Mouse (Mus musculus): ENCODE data around the gene Rab44.
"Not testable (repeated sequence)": the region's sequence is repeated elsewhere in the genome, so short reads cannot be mapped to it uniquely, and the experiment has no call there.

The Rab44 gene

DNA sequence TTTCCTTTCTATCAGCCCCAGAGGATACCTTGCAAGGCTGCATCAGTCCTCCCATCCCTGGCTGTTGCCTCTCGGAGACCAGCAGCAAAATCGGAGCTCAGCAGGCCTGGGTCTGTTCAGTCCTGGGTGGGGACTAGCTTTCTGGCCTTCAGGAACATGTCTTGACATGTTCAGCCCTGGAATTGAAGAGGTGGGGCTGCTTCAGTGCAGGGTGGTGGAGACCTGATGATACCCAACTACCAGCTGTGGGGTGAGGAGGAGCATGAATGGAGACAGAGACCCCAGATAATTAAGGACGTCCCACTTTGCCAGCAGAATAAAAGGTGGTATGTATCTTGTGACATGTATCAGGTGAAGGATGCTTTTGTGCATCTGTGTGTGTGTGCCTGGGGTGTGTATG lies 23.2 kb upstream of the Rab44 start, which contains the start of gene Cdkn1a:
Gene Cdkn1a, plus strand, starts transcription at position 201 of the 400 bp plus-strand sequence.
- no peak for DNase-seq (ENCODE audit: extremely low spot score, low read depth, low spot score)

DNA sequence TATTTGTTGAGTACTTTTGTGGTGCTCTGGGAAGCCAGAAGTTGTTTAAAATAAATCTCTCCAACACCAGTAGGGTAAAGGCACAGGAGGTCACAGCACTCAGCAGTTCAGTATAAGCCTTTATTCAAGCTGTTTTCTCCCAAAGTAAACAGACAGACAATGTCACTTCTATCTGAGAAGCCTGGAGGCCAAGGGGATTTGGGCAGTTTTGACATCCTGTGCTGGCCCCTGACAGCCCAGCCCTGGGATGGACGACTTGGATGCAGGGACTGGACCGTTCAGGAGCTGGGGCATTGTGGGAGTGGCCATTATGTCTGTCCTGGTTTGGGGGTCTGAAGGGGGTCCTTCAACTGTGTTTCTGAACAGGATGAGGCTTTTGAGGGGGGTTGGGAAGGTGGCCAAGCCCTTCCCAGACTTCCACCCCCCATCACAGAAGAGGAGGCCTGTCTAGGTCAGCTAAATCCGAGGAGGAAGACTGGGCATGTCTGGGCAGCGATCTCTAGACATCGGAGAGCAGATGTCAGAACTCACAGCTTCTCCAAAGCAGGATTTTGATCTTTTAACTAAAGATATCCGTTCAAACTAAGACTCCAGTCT lies 22.5 kb upstream of the Rab44 start:
- DNase-seq (ENCODE audit: extremely low spot score, low read depth, low spot score), result no peak

DNA sequence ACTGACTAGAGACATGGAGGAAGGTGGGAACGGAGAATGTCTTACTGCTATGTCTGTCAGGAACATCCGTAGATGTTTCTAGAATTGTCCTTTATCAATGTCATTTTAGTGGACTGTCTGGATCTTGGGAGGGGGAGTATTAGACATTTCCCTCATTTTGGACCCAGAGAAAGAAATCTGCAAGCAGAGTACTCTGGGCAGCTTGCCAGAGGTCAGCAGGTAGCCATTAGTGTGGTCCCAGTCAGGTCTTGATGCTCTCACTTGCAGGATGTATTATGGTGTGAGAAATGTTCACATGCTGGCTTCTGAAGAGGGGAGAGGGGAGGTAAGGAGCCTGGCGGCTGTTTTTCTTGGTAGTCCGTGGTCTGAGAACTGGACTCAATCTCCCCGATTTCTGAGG lies 21.4 kb upstream of the Rab44 start:
- no peak for DNase-seq (ENCODE audit: extremely low spot score, low read depth, low spot score)

DNA sequence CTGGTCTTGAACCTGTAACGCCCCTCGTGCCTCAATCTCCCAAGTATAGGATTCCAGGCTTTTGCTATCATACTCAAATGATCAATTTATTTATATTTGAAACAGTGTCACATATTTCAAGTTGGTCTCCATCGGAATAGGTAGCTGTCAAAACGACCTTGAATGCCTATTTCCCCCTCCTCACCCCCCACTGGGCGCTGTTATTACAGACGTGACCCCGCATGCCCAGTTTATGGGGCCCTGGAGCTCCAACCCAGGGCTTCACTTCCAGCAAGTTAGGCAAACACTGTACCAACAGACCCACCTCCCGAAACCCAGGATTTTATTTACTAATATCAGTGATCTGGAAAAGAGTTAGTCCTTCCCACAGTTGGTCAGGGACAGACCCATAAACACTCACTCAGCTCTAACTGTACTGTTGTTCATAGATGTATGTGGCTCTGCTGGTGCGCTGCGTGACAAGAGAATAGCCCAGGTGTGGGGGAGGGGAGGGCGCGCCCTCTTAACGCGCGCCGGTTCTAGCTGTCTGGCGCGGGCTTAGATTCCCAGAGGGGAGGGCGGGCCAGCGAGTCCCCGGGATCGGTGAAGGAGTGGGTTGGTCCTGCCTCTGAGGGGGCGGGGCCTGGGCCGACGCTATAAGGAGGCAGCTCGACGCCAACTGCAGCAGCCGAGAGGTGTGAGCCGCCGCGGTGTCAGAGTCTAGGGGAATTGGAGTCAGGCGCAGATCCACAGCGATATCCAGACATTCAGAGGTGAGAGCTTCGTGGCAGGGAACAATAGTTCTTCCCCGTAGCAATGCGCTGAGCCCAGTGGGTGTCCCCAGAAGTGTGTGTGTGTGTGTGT lies 20.6 kb upstream of the Rab44 start:
- no peak for DNase-seq (ENCODE audit: extremely low spot score, low read depth, low spot score)

DNA sequence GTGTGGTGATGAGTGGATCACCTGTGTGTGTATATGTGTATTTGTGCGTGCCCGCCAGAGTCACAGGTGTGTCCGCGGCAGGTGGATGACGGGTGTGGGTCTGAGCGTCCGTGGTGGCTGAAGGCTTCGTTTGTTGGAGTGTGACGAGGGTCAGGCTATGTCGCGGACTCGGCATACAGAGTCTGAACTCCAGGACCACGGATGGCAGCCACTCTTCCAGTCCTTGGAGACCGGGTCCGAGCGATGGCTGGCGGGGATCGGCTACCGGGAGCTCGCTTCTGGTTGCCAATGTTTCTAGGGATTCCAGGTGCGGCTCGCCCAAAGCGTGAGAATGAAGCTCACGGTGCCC lies 20.0 kb upstream of the Rab44 start:
- no peak for DNase-seq (ENCODE audit: extremely low spot score, low read depth, low spot score)

DNA sequence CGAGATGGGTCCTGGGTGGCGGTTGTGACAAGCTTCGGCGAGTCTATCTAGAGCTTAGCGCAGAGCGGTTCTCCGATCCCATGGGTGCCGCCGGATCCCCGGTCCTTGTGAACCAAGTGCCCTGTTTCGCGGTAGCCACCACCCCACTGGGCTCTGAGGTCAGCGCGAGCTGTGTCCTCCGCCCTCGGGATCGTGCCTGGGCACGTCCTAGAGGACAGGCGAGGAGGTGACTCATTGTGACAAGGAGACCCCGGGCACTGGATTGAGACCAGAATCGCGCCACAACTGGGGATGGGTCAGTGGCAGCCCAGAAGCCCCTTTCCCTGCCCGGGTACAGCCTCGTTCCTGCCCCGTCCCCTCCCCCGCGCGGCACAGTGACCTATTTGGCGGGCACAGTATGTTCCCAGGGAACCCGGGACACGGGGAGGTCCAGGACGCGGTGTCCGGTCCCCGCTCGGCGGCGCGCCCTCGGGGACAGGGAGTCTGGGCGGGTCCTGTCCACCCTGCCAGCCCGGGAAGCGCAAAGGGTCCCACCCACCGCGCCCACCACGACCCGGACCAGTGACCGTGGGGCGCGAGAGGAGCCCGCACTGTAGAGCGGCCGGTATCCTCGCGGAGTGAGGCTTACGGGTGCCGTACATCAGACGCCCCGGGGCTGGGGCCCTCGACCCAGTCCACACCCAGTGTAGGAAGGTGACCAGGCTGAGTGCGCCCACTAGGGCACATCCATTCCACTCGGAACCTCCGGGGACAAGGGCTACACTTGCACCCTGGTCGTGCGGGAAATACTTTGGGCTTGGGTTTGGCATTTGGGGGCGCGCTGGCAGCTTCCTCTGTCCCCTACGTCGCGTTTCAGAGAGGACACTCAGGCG lies 19.4 kb upstream of the Rab44 start:
- DNase-seq (ENCODE audit: extremely low spot score, low read depth, low spot score), result no peak

DNA sequence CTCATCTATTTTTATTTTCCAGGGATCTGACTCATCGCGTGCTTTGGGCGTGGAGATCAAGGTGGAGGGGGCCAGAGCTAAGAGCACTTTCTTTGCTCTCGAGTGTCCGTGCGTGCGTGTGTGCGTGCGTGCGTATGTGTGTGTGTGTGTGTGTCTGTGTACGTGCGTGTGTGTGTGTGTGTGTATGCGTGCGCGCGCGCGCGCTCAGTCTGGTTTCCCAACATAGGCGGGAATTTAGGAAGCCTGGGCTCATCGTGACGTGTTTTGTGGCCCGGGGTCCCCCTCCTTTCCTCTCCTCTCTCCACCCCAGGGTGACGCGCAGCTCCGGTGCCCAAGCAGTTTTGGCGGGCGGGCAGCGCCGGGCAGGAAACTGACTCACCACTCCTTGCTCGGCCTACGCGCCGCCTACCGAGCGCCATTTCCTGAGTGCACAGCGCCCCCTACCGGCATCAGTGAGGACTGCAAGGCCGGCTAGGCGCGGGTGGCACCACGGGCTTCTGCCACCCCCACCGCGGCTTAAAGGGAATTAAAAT lies 18.7 kb upstream of the Rab44 start:
- DNase-seq (ENCODE audit: extremely low spot score, low read depth, low spot score), result no peak

DNA sequence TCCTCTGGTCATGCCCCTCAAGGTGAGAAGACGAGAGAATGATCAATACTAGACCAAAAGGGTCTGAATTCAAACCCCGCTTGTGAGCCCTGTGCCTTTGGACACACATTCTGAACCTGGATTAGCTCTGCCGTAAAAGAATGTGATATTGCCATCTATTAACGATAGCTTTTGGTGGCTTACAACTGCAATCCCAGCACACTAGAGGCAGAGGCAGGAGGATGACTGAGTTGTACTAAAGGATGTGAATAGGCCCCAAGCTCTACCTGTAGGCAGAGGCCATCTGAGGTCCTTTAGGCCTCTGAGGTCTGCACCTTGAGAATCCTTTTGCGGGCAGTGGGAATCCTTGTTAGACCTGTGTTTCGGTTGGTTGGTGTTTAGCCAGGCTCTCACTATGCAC lies 17.7 kb upstream of the Rab44 start:
- DNase-seq (ENCODE audit: extremely low spot score, low read depth, low spot score), result no peak

DNA sequence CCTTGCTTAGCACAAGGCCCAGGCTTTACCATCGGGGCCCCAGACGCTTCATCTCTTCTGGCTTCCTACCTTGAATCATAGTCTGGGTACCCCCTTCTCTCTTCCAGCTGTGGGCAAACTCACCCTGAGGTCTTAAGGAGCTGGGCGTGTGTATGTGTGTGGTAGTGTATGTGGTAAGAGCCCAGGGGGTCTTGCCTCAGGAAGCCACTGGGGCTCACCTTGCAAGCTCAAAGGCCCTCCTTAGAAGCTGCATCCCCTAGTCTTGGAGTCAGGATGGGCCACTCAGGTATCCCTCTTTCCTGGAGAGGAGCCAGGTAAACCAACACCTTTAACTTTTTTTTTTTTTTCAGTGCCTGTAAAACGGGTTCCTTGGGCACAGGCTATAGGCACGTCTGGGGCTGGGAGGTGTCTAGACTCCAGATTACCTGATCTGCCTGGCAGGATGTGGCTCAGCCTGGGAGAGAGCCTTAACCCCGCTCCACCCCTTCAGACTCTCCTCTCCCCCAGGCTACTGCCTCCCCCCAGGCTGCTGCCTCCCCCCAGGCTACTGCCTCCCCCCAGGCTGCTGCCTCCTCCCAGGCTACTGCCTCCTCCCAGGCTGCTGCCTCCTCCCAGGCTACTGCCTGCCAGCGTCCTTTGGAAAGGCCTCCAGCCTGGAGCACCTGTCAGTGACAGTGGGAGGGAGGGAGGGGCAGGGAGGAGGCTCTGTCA lies 16.9 kb upstream of the Rab44 start:
- no peak for DNase-seq (ENCODE audit: extremely low spot score, low read depth, low spot score)

DNA sequence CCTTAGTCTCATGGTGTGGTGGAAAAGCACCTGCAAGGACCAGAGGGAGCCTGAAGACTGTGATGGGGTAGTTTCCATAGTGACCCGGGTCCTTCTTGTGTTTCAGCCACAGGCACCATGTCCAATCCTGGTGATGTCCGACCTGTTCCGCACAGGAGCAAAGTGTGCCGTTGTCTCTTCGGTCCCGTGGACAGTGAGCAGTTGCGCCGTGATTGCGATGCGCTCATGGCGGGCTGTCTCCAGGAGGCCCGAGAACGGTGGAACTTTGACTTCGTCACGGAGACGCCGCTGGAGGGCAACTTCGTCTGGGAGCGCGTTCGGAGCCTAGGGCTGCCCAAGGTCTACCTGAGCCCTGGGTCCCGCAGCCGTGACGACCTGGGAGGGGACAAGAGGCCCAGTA lies 15.7 kb upstream of the Rab44 start:
- no peak for DNase-seq (ENCODE audit: extremely low spot score, low read depth, low spot score)

DNA sequence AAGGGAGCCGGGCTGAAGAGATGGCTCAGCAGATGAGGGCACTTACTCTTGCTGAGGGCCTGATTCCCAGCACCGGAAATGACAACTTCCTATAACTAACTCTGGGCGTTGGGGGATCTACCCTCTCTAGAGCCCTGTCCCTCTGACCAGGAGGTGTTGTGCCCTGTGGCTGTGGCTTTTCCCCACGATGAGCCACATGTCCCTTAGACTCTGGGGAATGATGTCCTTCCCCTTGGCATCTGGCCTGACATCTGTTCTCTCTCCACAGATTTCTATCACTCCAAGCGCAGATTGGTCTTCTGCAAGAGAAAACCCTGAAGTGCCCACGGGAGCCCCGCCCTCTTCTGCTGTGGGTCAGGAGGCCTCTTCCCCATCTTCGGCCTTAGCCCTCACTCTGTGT lies 14.9 kb upstream of the Rab44 start:
- no peak for DNase-seq (ENCODE audit: extremely low spot score, low read depth, low spot score)

DNA sequence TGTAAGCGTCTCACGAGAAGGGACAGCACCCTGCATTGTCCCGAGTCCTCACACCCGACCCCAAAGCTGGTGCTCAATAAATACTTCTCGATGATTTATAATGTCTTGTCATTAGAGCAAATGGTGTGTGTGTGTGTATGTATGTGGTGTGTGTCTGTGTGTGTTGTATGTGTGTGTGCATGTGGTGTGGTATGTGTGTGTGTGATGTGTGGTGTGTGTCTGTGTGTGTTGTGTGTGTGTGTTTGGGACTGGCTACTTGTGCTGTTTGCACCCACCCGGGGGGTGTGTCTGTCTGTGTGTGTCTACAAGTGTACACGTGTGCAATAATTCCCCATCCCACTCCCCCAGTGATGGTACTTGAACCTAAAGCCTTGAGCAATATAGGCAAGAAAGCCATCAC lies 13.3 kb upstream of the Rab44 start:
- no peak for DNase-seq (ENCODE audit: extremely low spot score, low read depth, low spot score)

DNA sequence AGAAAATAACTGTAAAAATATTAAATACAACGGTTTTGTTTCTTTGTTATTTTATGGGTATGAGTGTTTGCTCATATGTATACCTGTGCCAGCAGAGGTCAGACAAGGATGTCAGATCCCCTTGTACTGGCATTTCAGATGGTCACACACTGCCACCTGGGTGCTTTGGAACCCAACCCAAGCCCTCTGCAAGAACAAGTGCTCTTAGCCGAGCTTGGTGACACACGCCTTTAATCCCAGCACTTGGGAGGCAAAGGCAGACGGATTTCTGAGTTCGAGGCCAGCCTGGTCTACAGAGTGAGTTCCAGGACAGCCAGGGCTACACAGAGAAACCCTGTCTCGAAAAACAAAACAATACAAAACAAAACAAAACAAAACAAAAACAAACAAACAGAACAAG lies 3.6 kb upstream of the Rab44 start:
- DNase-seq (ENCODE audit: extremely low spot score, low read depth, low spot score), result not testable (repeated sequence)

DNA sequence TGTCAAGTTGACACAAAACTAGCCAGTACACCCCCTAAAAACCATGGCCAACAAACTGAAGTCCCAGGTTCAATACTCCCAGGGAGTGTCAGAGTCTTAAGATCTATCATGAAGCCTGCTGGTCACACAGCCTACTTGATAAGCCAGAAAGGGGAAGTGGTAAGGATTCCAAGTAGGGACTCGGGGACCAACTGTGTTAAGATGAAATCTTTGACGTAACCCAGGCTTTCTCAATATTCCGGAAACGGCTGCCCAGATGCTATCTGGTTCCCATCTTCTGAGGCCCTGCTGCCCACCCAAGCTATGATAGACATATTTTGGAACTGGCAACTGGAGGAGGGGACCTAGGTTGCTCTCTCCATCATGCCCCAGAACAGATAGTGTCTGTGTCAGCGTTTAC lies 2.6 kb upstream of the Rab44 start:
- no peak for DNase-seq (ENCODE audit: extremely low spot score, low read depth, low spot score)

DNA sequence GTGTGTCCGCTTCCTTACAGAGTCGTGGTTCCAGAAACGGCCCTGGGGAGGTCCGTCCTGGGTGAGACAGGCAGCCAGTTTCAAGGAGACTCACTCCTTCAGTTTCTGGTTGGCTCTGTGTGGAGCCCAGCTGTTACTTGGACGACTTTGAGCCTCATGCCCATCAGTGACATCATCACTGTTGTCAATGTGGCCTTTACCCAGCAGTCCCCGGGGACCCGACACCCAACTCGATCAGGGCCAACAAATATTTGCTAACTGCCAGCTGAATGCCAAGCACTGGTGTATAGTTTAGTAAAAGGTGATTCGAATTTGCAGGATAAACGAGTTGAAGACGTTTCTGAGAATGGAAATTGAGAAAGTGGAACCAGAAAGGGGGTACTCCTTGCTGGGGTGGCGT lies 2.1 kb downstream of the Rab44 start:
- no peak for DNase-seq (ENCODE audit: extremely low spot score, low read depth, low spot score)

DNA sequence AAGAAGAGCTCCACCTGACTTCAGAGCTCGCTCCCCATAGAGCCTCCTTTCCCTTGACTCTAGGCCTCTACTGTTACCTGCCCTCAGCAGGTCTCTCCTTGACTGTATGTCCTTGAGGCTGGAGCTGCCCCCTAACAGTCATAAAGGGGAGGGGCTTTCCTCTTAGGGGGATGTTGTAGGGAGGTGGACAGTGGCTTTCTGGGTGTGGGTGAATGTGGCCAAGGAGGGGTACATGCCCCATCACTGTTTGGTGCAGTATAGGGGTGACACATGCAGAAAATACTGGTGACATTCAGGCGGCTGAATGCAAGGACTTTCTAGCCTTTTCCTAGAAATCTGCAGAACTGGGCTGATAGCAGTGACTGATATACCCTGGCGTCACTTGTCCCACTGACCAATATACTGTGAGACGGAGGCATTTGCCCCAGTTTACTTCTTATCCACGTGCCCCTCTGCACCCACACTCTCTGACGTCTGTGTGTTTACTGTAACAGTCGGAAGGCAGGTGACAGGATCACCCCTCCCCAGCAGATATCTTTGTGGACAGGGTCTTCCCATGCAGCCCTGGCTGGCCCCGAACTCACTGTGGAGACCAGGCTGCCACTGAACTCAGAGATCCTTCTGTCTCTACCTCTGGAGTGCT lies 3.2 kb downstream of the Rab44 start:
- no peak for DNase-seq (ENCODE audit: extremely low spot score, low read depth, low spot score)

DNA sequence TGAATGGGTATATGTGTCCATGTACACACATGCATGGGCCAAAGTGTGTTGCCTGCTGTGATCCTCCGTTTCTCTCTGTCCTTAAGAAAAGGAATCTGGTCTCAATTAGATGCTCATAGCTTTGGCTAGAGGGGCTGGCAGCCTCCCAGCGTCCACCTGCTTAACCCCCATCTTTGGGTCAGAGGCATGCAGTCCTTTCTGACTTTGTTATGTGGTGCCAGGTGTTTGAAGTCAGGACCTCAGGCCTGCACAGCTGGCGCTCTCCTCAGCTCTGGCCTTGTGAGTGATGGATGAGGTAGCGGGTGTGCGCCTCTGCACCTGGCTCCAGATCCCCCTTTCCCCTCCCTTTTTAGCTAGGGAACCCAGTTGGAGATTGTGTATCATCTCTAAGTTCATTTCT lies 4.1 kb downstream of the Rab44 start:
- no peak for DNase-seq (ENCODE audit: extremely low spot score, low read depth, low spot score)

DNA sequence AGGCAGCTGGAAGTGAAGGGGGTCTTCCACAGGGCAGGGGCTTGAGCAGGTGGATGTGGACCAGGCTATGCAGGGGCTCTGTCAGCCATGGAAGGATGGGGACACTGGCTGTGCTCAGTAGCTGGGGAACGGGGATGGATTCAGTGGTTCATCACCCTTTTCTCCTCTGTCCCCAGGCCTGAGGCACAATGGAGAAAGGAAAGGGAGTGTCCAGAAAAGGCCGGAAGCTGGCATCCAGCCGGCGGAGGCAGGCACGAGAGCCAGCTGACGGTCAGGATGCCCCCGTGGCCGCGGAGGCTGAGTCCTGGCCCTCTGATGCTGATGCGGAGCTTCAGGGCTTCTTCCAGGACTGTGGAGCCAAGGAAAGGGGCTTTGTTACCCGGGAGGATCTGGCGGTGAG lies 6.7 kb downstream of the Rab44 start:
- no peak for DNase-seq (ENCODE audit: extremely low spot score, low read depth, low spot score)

DNA sequence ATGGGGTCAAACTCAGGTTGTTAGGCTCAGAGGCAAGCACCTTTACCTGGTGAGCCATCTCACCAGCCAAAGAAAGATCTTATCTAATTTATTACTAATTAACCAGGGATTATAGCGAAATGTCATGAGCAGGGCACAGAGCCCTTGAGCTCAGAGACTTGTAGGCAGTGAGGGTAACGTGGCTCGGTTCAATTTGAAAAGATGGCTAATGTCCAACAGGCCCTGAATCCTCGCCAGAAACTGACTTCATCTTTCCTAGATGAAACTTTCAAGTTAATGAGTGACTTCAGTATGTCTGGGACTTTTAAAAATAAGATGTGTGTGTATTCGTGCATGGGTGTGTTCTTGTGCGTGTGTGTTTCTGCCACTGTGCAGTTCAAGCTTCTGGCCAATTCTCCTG lies 8.9 kb downstream of the Rab44 start:
- no peak for DNase-seq (ENCODE audit: extremely low spot score, low read depth, low spot score)

DNA sequence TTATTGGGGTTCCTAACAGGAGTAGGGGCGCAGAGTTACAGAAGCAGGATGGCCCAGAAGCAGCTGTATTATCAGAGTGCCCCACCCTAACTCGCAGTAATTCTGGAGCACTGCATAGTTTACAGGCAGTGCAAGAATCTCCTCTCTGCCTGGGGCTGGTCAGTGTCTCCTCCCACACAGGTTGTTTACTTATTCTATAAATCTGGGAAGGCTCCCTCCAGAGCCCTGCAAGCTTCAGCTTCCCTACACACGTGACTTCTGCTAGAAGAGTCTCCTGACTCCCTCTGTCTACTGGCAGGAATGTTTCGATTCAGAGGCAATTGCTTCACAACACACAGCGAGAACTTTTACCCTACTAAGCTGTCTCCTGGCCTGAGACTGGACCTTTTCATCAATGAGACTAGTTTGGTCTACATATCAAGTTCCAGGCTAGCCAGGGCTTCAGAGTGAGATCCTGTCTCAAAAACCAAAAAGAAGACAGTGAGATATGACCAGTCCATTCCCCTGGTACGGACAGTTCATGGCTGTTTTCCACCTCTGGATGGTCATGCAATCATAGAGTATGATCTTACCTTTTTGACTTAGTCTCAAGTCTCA lies 9.7 kb downstream of the Rab44 start:
- no peak for DNase-seq (ENCODE audit: extremely low spot score, low read depth, low spot score)
